Mouse (Mus musculus): ENCODE measurements around the gene Cnpy2. TPM values are rescaled to one million over a fixed set of nuclear protein-coding genes. Genes with fewer than 3 reads are reported as not detected.
"Not testable (repeated sequence)": the region's sequence is repeated elsewhere in the genome, so short reads cannot be mapped to it uniquely, and the experiment has no call there.

Cnpy2 gene
- total RNA-seq (2017): 31.0 to 45.3 TPM (median 42.6 TPM) in 3 replicates

DNA sequence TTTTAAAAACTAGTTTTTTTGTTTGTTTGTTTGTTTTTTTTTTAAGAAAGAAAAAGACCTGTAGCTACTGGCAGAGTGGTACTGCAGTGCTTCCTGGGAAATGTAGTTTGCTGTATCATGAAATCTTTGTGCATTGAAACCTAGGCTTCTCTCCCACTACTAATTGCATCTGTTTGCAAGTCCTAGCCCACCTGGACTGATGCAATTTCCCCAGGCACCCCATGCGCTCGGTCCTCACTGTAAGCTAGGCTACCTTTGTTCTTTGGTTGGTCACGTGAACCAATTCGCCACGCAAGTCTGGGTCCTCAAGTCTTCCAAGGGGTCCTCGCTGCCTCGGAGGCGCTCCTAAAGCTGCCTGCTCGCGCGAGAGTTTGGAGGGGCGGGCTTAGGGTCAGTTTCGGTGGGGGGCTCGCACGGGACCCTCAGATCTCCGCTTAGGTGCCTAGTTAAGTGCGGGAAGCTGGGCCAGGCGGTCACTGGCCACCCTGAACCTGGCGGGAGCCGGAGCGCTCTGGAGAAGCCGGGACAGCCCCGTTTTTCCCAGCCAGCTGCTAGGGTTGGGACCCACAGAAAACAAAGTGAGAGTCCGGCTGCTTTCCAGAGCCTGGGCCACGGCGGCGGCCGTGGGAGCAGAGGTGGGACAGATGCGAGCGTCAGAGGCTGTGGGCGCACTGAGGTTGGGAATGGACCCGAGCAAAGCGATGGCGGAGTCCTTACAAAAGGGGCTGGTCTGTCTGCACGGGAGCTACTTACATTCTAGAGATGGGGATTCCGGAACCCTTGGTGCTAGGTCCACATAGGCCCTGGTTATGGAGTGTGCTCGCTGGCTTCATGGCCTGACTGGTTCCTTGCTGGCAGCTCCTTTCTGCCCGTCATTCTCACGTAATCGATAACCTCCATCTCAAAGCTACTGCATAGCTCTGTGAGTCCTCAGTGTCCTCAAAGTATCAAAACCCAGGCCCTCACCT is at the start of gene Cnpy2:
Gene Cnpy2 (plus strand): TSS at position 319 of the 968 bp plus-strand sequence.
- peak; percentile 82 for ATAC-seq (replicated peaks; ENCODE audit: insufficient number of reproducible peaks, low FRiP score, low TSS enrichment, poor library complexity, severe bottlenecking)

GRCm38 (mm10) chr10:128272819-128273439 is 49.3 kb upstream of the Cnpy2 start:
- ATAC-seq (replicated peaks; ENCODE audit: insufficient number of reproducible peaks, low FRiP score, low TSS enrichment, poor library complexity, severe bottlenecking): not testable (repeated sequence)

DNA sequence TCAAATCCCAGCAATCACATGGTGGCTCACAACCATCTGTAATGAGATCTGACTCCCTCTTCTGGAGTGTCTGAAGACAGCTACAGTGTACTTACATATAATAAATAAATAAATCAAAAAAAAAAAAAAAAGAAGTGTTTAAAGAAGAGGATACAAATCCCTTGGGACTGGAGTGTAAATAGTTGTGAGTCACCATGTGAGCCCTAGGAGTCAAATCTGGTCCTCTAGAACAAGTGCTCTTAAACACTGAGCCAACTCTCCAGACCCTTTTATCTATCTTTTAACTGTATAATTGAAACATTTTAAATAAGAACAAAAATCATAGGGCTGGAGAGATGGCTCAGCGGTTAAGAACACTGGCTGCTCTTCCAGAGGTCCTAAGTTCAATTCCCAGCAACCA is 46.9 kb upstream of the Cnpy2 start:
- not testable (repeated sequence) for ATAC-seq (replicated peaks; ENCODE audit: insufficient number of reproducible peaks, low FRiP score, low TSS enrichment, poor library complexity, severe bottlenecking)

- ATAC-seq (replicated peaks; ENCODE audit: insufficient number of reproducible peaks, low FRiP score, low TSS enrichment, poor library complexity, severe bottlenecking): no peak
Observed at GRCm38 (mm10) chr10:128278158-128278557, 44.1 kb upstream of the Cnpy2 start.

GRCm38 (mm10) chr10:128280943-128281342 is 41.3 kb upstream of the Cnpy2 start:
- ATAC-seq (replicated peaks; ENCODE audit: insufficient number of reproducible peaks, low FRiP score, low TSS enrichment, poor library complexity, severe bottlenecking): no peak

- no peak for ATAC-seq (replicated peaks; ENCODE audit: insufficient number of reproducible peaks, low FRiP score, low TSS enrichment, poor library complexity, severe bottlenecking)
Observed at GRCm38 (mm10) chr10:128281682-128282081, 40.6 kb upstream of the Cnpy2 start.

GRCm38 (mm10) chr10:128282886-128283450 is 39.3 kb upstream of the Cnpy2 start:
- no peak for ATAC-seq (replicated peaks; ENCODE audit: insufficient number of reproducible peaks, low FRiP score, low TSS enrichment, poor library complexity, severe bottlenecking)

DNA sequence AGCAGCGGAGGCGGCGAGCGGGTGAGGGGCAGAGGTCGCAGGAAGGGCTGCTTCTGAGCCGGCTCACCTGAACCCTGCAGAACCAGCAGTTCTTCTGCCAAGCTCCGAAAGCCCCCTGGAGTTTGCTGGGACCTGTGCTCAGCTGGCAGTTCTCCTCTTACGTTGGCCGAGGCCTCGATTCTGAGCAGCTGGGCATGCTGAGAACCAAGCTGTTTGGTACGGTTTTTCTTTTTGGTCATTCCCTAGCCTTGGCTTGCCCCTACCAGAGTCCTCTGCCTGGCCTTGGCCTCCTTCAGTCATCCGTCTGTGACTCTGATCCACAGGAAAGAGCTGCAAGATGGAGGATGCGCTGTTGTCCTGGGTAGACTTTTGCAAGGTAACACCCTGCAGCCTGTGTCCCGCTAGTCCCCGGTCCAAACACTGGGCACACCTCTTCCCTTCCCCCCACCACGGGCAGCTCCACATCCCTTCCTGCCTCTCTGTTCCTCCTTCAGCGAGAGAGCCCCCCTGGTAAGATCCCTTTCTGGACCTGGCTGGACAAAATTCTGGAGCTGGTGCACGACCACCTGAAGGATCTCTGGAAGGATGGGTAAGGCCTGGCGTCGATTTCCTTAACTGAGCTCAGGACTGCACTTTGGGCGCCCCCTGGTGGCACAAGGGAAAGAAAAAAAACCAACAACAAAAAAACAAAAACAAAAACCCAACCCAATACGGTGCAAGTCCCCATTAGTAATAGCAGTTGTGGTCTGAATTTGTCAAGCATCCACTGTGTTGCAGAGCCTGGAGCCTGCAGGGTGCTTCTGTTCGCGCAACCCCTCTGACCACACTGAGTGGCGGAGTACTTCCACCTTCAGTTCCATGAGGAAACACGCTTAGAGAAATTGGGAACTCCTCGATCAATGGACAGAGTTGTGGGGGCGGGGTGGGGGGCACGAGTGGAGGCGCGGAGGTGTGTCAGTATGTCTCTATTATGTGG is 38.4 kb upstream of the Cnpy2 start:
- ATAC-seq (replicated peaks; ENCODE audit: insufficient number of reproducible peaks, low FRiP score, low TSS enrichment, poor library complexity, severe bottlenecking): no peak

- not testable (repeated sequence) for ATAC-seq (replicated peaks; ENCODE audit: insufficient number of reproducible peaks, low FRiP score, low TSS enrichment, poor library complexity, severe bottlenecking)
Observed at GRCm38 (mm10) chr10:128290594-128290993, 31.7 kb upstream of the Cnpy2 start.

- no peak for ATAC-seq (replicated peaks; ENCODE audit: insufficient number of reproducible peaks, low FRiP score, low TSS enrichment, poor library complexity, severe bottlenecking)
Observed at GRCm38 (mm10) chr10:128296370-128297090, 25.7 kb upstream of the Cnpy2 start.

DNA sequence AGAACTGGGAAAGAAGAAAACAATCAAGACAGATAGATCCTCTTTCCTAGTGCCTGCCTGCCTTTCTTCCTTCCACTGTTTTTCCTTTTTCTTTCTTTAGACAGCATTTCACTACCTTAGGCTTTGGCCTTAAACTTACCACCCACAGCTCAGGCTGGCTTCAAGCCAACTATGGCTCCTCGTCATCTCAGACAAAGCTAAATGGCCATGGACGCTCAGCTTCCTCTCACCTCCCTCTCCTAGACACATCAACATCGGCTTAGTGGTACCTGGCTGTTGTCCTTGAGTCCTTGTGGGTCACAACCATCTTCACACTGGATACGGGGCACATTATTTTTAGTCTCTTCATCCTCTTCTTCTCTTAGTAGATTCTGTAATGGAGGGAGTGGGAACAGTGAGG is 25.0 kb upstream of the Cnpy2 start:
- ATAC-seq (replicated peaks; ENCODE audit: insufficient number of reproducible peaks, low FRiP score, low TSS enrichment, poor library complexity, severe bottlenecking): no peak

DNA sequence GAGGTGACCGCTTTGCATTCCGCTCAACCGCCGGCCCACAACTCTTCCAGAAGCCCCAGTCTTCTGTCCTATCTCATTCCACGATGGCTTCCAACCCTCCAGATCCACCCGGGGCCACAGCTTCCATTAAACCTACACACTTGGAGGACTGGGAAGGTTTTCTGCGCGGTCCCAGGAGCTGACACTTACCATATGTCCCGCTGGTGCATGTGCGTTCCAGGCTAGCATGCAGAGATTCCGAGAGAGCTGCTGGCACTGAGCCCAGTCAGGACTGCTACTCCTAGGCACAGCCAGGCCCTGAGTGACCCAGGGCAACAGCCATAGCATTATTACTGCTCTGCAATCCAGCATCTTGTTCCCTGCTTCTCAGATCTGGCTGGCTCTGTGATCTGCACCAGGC is 24.6 kb upstream of the Cnpy2 start:
- 0 out of 2 replicates have a peak, but pooled peaks have one; percentile 21 for ATAC-seq (replicated peaks; ENCODE audit: insufficient number of reproducible peaks, low FRiP score, low TSS enrichment, poor library complexity, severe bottlenecking)

- ATAC-seq (replicated peaks; ENCODE audit: insufficient number of reproducible peaks, low FRiP score, low TSS enrichment, poor library complexity, severe bottlenecking): peak; percentile 38
Observed at GRCm38 (mm10) chr10:128298243-128298642, 24.0 kb upstream of the Cnpy2 start.

DNA sequence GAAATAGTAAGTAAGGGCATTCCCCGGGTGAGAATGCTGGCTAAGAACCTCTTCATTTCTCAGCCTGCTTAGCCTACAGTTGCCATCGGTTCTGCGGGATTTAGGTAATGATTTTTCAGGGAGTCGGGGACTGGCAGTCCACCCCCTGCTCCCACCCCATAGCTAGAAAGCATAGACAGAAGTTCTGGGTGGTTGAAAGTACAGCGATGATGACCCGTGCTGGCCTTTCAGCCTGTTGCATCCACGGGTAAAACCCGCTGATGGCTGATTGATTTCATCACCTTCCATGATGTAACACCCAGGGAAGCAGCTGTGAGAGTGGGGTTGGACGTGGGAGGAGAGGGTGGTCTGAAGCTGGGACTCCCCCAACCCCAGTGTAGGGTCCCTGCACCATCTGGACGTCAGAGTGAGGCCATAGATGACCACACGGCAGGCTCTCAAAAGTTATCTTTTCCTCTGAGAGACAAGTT is 23.5 kb upstream of the Cnpy2 start, which contains the start of gene Il23a:
Gene Il23a (minus strand): TSS at position 51 of the 470 bp plus-strand sequence.
- ATAC-seq (replicated peaks; ENCODE audit: insufficient number of reproducible peaks, low FRiP score, low TSS enrichment, poor library complexity, severe bottlenecking): no peak

GRCm38 (mm10) chr10:128302357-128302756 is 19.9 kb upstream of the Cnpy2 start:
- ATAC-seq (replicated peaks; ENCODE audit: insufficient number of reproducible peaks, low FRiP score, low TSS enrichment, poor library complexity, severe bottlenecking): no peak

GRCm38 (mm10) chr10:128302785-128303125 is 19.5 kb upstream of the Cnpy2 start:
- no peak for ATAC-seq (replicated peaks; ENCODE audit: insufficient number of reproducible peaks, low FRiP score, low TSS enrichment, poor library complexity, severe bottlenecking)

DNA sequence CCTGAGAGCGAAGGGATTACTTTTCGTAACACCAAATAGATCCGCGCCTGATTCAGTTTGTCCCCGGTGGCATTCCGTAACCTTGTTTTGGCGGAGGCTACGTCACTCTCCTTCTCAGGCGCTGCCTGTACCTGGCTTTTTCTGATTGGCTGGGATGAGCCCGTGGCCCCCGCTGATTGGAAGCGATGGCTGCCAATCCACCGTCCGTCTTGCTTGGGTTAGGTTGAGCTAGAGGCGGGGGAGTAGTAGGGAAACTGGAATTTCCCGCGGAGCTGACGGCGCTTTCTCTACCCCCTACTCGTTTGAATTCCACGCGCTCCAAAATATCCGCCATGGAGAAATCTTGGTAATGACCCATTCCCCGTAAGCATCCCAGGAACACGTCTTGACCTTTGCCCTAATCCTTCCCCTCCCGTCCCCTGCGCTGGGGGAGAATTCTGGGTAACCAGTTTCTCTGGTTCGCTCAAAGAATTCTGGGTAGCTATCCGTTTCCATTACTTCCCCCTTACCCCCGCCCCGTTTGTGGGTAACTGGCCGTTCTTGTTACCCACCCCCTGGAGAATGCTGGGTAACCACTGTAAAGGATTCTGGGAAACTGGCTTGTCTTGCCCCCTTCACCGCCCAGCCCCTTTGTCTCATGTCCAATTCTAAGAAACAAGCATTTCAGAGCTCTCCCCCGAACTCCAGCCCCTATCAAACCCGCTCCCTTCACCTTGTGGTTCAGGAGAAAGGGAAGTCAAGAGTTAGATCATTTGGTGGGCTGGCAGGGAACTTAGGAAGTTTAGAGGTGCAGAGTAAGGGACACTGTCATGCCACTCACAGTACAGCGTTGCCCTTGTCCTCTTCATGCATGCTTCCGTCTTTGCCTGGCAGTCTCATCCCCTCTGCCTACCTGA is 18.9 kb upstream of the Cnpy2 start, which contains the start of gene Pan2:
Gene Pan2 (plus strand): TSS at position 210 of the 896 bp plus-strand sequence.
- peak; percentile 92 for ATAC-seq (replicated peaks; ENCODE audit: insufficient number of reproducible peaks, low FRiP score, low TSS enrichment, poor library complexity, severe bottlenecking)
